Mouse (Mus musculus) right cerebral cortex, postnatal 4 days (tissue): Measurements from ENCODE around the gene Asb6.

ENCODE experiments used
- DNase-seq: peaks from one replicate; pipeline ENCODE4 v3.0.0-alpha.2; 2022

Asb6 gene

GRCm38 (mm10) chr2:30795271-30795888, 34.8 kb downstream of the Asb6 start:
- no peak for DNase-seq

DNA sequence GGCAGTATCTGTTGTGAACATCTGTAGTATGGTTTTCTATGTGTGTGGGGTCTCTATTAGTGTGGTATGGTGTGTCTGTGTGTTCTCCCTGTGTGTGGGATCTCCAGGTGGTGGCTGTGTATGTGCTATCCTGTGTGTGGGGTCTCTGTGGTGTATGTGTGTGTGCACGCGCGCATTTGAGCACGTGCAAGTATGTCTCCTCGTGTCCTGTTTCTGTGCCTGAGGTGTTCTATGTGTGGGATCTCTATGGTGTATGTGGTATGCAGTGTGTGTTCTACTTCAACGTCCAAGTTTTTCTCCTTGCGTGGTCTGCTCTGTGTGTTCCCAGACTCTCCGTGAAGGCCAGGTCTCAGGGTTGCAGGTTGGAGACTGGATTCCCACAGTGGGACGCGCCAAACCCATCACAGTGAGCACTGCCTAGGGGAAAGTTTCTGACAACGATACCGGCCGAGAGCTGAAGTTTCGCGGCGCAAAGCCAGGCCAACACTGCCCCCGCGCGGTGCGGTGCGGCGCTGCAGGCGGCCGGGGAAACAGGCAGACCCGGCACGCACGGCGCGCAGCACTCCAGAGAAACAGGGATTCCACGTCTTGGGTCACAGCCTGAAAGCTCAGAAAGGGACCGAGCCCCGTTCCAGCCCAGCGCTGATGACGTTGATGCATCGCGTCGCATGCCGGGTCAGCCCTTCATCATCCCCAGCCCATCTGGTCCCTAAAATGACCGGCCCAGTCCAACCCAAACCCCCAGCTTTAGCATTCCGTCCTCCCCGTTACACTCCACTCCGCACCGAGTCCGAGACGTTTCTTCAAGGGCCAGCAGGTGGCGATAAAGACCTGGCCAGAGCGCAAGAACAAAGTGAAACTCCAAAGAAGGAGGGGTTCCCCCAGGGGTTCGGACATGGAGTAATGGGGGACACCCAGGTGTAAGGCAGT, 35.7 kb downstream of the Asb6 start:
- DNase-seq: peak; percentile 99

DNA sequence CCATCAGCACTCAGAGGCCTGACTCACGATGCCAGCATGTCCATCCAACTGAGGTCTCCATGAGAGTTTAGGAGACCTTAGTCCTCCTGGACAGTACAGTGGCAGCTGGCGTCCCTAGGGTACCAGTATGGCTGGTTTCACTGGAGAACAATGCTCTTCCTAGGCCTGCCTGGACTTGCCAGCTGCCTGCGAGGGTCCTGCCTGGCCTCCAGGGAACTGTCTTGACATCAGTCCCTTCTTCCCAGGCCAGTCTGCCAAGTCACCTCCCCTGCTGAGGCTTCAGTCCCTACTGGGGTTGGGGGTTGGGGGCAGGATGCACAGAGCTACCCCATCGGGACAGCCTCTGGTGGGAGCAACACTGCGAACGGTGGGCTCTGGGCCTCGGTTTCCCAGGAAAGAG, 38.1 kb downstream of the Asb6 start:
- no peak for DNase-seq

DNA sequence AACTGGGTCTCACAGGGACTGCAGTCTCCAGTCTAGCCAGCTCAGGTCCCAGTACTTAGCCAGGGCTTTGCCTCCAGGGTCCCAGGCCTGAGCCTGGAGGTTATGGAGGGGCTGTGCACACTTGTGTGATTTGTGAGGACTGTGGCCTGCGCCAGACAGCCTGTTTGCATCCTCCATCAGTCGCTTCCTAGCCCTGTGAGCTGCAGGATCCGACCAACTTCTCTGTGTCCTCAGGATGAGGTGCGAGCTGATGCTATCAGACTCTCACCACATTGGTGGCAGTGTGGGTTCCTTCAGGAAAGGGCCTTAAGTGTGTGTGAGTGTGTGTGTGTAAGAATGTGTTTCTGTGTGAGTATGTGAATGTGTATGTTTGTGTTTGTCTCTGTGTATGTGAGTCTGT, 42.7 kb downstream of the Asb6 start:
- no peak for DNase-seq

GRCm38 (mm10) chr2:30784078-30784994, 45.8 kb downstream of the Asb6 start:
- peak; percentile 39 for DNase-seq

- peak; percentile 69 for DNase-seq
Measured at GRCm38 (mm10) chr2:30783346-30783745, 46.8 kb downstream of the Asb6 start.

DNA sequence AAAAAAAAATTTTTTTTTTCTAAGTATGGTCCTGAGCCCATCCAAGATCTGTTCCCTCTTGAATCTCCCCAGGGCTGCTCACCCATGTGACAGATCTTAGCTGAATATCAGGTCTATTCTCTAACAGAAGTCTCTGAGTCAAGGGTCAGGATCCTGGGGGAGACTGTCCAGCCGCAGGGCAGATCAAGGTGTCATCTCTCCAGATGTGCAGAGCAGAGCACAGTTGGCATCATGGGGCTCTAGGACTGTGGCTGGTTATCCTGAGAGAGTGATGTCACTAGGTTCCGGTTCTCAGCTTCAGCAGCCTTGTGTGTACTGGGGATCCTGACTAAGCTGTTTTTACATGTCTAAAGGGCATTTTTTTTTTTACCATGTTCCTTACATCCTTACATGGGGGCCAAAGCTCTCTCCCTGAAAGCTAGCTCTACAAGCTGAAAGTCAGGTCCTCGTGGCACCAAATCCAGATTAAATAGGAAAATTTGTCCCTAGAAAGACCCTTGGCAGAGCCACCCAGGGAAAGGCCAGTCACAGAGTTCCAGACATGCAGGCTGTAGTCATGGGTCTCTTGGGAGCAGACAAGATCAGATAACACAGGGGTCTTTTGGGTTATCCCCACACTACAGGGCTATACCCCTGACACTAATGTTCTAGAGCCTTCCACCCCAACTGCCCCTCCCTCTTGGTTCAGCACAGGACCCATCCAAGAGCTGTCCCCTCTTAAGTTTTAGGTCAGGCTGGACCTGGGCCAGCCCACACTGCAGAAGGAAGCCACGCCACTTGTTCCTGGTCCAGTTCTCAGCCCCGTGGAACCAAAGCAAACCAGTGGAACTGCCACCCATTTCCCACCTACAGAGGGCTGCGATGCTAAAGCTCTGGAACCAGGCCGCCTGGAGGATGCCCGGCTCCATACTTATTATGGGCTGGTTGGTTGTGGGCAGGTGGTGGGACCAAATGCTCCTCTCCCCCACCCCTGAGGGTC, 47.5 kb downstream of the Asb6 start:
- DNase-seq: no peak

DNA sequence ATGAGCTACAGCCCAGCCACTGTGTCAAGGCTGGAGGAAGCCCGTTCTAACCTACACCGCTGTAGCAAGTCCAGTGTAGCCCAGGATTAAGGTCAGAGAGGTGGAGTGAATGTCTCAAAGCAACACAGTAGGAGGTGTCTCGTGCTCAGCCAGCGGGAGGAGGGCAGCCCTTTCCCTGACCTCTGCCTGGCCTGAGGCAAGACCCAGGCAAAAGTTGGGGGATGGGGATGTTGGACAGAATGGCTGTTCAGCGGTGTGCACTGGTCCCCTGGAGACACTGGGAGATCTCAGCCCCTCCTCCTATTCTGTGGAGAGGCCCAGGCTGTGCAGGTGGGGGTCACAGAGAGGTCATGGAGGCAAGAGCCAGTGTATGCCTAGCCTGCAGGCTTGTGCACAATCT, 50.9 kb downstream of the Asb6 start:
- no peak for DNase-seq

- no peak for DNase-seq
Measured at GRCm38 (mm10) chr2:30778235-30778634, 51.9 kb downstream of the Asb6 start.

DNA sequence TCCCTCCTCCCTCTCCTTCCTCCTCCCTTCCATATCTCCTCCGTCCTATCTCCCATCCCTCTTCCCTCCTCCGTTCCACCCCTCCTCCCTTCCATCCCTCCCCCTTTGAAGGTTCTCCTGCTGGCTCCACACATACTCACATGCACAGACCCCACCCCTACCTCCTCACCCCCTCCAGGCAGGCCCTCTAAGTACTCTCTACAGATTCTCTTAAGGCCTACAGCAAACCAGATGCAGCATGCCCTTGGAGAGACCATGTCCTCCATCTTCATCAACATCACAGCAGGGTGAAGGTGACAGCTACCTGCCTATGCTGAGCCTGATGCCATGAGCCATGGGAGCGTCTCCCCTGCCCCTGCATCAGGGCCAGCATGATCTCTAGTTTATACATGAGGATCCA, 52.9 kb downstream of the Asb6 start:
- no peak for DNase-seq

DNA sequence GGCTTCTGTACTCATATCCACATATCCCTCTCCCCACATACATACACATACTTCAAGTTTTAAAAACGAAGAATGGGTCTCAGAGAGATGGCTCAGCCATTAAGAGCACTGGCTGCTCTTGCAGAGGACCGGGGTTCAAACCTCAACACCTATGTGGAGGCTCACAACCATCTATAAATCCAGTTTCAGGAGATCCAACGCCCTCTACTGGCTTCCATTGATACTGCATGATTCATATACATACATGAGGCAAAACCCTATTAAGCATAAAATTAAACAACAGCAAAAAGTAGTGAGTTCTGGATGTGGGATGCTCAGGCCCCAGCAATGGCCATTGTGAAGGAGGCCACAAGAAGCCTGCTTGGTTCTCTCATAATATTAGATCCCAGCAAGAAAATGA, 54.2 kb downstream of the Asb6 start:
- DNase-seq: no peak

- no peak for DNase-seq
Measured at GRCm38 (mm10) chr2:30773313-30774005, 56.7 kb downstream of the Asb6 start.
